Mouse (Mus musculus): ENCODE measurements around the gene Ccdc12.
"Not testable (repeated sequence)": the region's sequence is repeated elsewhere in the genome, so short reads cannot be mapped to it uniquely, and the experiment has no call there.

Ccdc12 gene

DNA sequence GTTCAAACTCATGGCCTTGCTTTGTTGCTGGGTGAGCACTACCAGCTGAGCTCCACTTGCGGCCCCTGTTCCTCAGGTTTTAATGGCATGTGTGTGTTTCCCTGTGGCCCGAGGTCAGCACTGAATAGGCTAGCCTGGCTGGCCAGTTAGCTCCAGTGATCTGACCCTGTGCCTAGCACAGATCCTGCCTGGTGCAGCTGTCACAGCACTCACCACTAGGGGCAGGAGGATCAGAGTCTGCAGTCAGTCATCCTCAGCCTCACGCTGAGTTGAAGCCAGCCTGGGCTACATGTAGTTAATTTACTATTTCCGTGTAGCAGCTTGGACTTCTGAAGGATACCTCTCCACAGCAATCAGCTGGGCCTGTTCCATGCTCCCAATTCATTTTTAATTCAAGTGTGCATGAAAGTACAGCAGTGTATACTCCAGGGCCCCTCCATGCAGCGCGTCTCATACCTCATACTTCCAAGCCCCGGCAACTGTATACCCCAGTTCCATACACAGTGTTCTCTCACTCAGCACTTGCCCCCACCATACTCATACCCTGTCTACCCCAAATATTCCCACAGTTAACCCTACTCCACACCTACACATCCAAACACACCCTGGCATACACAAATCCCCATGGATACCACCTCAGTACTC is 16.3 kb downstream of the Ccdc12 start:
- in situ Hi-C loops (cut with MboI, MseI) = no loop called here

DNA sequence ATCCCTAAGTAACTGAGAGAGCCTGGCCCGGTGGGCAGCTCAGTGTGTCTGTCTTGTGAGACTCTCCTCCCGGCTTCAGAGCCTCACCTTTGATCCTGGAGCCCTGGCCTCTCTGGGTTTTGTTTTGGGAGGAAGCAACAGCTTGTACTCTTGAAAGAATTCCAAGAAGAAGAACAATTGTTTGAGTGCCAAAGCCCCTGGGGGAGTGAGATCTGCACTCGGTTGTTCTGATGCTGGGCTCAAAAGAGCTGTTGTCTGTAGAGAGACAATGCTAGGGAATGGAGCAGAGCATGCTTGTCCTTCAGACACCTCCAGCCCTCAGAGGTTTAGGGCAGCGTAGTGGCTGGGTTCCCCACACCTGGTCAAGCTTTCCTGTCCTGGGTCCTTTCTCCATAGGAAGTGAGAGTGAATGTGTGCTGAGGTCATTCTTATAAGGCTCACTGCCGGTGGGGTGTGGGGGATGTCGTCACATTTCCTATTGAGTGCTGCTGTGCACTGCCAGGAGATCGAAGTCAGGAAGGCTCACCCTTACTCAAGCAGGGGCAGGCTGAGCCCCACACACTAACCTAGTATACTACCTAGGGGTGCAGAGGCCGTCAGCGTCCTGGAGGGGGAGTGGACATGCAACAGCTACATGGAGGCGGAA is 16.9 kb downstream of the Ccdc12 start:
- in situ Hi-C loops (cut with MboI, MseI) = no loop called here

- in situ Hi-C loops (cut with MboI, MseI) = no loop called here
Measured at GRCm38 (mm10) chr9:110676492-110676911, 20.2 kb downstream of the Ccdc12 start.

- in situ Hi-C loops (cut with MboI, MseI) = no loop called here
Measured at GRCm38 (mm10) chr9:110678886-110679285, 22.6 kb downstream of the Ccdc12 start.

- in situ Hi-C loops (cut with MboI, MseI) = no loop called here
Measured at GRCm38 (mm10) chr9:110680736-110681507, 24.6 kb downstream of the Ccdc12 start.

DNA sequence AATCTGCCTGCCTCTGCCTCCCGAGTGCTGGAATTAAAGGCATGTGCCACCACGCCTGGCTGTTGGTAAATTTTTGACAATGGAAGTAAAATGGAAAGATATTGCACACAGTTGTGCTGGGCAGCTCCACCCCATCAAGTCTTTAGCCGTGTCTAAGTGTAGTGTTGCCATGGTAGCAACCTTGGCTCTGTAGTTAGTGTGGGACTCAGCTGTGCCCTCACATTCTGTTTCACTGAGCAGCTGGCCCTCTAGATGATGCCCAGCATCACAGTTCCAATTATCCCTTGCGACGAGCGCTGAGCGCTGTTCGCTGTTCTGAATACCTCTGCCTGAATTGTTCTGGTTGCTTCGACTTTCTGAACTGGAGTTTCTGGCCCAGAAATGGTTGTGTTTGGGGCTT is 25.5 kb downstream of the Ccdc12 start:
- in situ Hi-C loops (cut with MboI, MseI) = no loop called here

DNA sequence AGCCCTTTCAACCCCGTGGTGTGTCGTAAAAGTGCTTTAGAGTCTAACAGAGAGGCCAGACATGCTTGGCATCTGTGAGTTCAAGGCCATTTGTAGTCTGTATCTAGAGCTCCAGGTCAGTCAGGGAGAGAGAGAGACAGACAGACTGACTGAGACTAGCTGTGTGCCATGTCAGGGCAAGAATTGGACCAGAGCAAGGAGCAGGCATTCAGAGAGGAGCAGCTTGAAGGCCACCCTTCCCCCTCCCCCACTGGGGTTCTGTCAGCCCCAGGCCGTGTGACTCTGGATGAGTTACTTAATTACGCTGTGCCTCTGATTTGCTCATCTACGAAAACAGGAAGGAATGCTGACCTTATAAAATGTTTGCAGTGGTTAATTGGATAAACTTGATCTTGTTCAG is 26.0 kb downstream of the Ccdc12 start:
- in situ Hi-C loops (cut with MboI, MseI) = no loop called here

DNA sequence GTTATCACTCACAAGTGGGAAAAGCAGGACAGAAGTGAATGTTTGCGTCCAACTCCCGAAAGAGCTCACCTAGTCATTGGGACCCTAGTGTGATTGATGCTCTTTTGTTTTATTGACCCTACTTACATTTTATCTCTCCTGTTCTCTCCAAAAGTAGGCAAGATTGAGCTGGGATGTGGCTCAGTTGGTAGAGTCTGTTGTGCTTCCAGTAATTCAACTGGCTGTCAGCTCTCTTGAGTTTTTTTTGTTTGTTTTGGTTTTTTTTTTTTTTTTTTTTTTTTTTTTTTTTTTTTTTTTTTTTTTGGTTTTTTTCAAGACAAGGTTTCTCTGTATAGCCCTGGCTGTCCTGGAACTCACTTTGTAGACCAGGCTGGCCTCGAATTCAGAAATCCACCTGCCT is 26.4 kb downstream of the Ccdc12 start:
- in situ Hi-C loops (cut with MboI, MseI) = not testable (repeated sequence)

GRCm38 (mm10) chr9:110683574-110684099 is 27.3 kb downstream of the Ccdc12 start:
- in situ Hi-C loops (cut with MboI, MseI) = no loop called here

- in situ Hi-C loops (cut with MboI, MseI) = no loop called here
Measured at GRCm38 (mm10) chr9:110684100-110684831, 28.0 kb downstream of the Ccdc12 start.

GRCm38 (mm10) chr9:110685187-110685586 is 28.9 kb downstream of the Ccdc12 start:
- in situ Hi-C loops (cut with MboI, MseI) = no loop called here

GRCm38 (mm10) chr9:110685591-110685990 is 29.3 kb downstream of the Ccdc12 start:
- in situ Hi-C loops (cut with MboI, MseI) = no loop called here

DNA sequence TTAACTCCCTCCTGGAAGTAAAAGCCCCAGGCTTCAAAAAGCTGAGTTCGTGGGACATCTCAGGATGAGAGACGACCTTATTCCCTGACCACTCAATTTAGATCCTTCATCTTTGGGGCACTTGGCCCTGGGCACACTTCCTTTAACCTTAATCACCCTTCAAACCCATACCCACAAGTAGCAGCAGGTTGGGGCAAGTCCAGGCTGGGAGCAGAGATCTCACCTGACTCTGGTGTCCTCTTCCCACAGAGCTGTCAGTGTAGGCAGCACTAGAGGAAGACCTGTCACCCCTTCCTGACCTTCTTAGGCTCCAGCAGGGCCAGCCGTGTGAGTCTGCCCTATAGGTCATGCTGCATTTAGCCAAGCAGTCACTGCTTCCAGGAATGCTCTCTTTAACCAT is 30.2 kb downstream of the Ccdc12 start:
- in situ Hi-C loops (cut with MboI, MseI) = no loop called here

- in situ Hi-C loops (cut with MboI, MseI) = no loop called here
Measured at GRCm38 (mm10) chr9:110687061-110687460, 30.8 kb downstream of the Ccdc12 start.

DNA sequence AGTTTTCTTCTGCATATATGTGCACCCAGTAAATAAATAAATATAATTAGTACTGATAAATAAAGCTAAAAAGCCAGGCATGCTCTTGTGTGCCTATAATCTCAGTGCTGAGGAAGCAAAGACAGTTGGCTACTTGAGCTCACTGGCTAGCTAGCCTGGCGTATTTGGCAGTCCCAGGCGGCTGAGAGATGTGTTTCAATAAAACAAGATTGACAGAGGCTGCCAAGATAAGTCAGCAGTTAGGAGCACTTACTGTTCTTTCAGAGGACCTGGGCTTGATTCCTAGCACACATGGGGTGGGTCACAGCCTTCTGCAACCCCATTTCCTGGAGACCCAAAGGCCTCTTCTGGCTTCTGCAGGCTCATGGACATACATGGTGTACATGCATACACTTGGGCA is 31.5 kb downstream of the Ccdc12 start:
- in situ Hi-C loops (cut with MboI, MseI) = no loop called here

- in situ Hi-C loops (cut with MboI, MseI) = no loop called here
Measured at GRCm38 (mm10) chr9:110689261-110689779, 33.0 kb downstream of the Ccdc12 start.

DNA sequence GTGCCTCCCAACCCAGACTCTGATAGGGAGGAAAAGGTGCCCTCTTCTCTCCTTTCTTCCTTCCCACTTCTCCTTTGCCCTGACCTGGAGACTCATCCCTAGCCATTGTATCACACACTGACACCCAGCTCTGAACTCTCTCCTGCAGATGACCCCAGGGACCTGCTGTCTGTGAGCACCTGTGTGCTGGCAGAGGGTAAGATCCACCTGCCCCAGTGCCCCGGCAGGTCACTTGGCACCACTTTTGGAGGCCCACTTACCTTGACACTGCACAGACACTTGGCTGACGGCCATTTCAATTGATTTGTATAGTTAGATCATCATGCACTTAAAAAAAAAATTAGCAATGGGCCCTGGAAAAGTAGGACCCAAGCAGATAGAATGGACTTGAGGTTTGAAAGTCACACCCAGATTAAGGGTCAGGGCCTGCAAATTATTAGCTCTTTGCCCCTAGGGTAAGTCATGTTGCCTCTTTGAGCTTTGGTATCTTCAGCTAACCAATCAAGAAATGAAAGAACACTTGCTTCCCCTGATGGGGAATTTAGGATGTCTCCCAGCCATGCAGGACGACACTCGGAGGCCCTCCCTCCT is 39.0 kb downstream of the Ccdc12 start:
- in situ Hi-C loops (cut with MboI, MseI) = no loop called here

GRCm38 (mm10) chr9:110696427-110696826 is 40.1 kb downstream of the Ccdc12 start:
- in situ Hi-C loops (cut with MboI, MseI) = no loop called here

DNA sequence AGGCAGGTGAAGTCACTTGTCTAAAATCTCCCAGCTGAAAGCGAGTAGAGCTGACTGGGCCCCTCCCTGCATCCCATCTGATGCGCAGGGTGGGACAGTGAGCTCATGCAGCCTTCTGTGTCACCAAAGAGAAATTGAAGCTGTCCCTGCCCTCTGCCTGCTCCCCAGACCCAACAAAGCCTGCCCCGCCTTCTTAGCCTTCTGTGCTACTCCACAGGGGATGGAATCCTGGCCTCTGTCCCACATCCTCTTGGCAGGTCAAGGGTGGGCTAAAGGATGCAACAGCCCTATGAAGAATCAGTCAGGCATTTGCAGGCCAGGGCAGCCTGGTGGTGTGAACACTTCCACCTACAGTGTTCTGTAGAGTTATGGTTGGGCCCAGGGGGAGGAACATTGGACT is 41.2 kb downstream of the Ccdc12 start:
- in situ Hi-C loops (cut with MboI, MseI) = no loop called here

- in situ Hi-C loops (cut with MboI, MseI) = no loop called here
Measured at GRCm38 (mm10) chr9:110699574-110699973, 43.3 kb downstream of the Ccdc12 start.
